Mouse (Mus musculus): ENCODE measurements around the gene Zdhhc1. TPM values are rescaled to one million over a fixed set of nuclear protein-coding genes. Genes with fewer than 3 reads are reported as not detected.

Zdhhc1 gene
- polyA plus RNA-seq, 1 experiment from 2014 or later: 36.8 TPM

- H3K27ac ChIP-seq (replicated peaks): no peak overlapping the region
- 92% methylated on average over 8 of the region's 8 CpGs for WGBS
- peaks cover 41% of the 10 kb centered on the region for H3K4me1 ChIP-seq
- no peak overlapping the region for H3K4me2 ChIP-seq
- ATAC-seq (ENCODE audit: low FRiP score): no peak
- no peak overlapping the region for H3K4me3 ChIP-seq (replicated peaks)
- no peaks in the 10 kb centered on the region for H3K9me3 ChIP-seq (replicated peaks)
- H3K27me3 ChIP-seq (replicated peaks): peaks cover 5% of the 10 kb centered on the region; the same call in 1 of the 2 replicates
- peaks cover 2% of the 10 kb centered on the region; the same call in 1 of the 2 replicates for H3K36me3 ChIP-seq
- no peak overlapping the region for H3K9ac ChIP-seq (replicated peaks)
Observed at GRCm38 (mm10) chr8:105475742-105476141, 21.0 kb downstream of the Zdhhc1 start.

- ATAC-seq (ENCODE audit: low FRiP score): no peak
- Histone ChIP-seq H3K9ac (replicated peaks) (no peak overlapping the region), H3K4me2 (no peak overlapping the region), H3K36me3 (peaks cover 2% of the 10 kb centered on the region; the same call in 1 of the 2 replicates), H3K9me3 (replicated peaks) (no peaks in the 10 kb centered on the region), H3K4me1 (peaks cover 46% of the 10 kb centered on the region), H3K27me3 (replicated peaks) (peaks cover 5% of the 10 kb centered on the region; the same call in 1 of the 2 replicates), H3K4me3 (replicated peaks) (no peak overlapping the region), H3K27ac (replicated peaks) (no peak overlapping the region)
- 34% methylated on average over 4 of the region's 4 CpGs for WGBS
Observed at GRCm38 (mm10) chr8:105475254-105475653, 21.4 kb downstream of the Zdhhc1 start.

GRCm38 (mm10) chr8:105474680-105475079 is 22.0 kb downstream of the Zdhhc1 start:
- 0 out of 2 replicates have a peak overlapping the region, but pooled peaks have one; percentile 24 for H3K27ac ChIP-seq (replicated peaks)

GRCm38 (mm10) chr8:105473816-105474606 is 22.7 kb downstream of the Zdhhc1 start:
- Histone ChIP-seq H3K9ac (replicated peaks) (no peak overlapping the region), H3K4me3 (replicated peaks) (no peak overlapping the region), H3K4me1 (peaks cover 58% of the 10 kb centered on the region), H3K4me2 (no peak overlapping the region), H3K27me3 (replicated peaks) (peaks cover 5% of the 10 kb centered on the region; the same call in 1 of the 2 replicates), H3K27ac (replicated peaks) (peak overlapping the region; percentile 24; the same call in 1 of the 2 replicates), H3K36me3 (no peaks in the 10 kb centered on the region; the same call in 1 of the 2 replicates), H3K9me3 (replicated peaks) (no peaks in the 10 kb centered on the region)
- 24% methylated on average over 17 of the region's 17 CpGs for WGBS
- no peak for ATAC-seq (ENCODE audit: low FRiP score)

More at GRCm38 (mm10) chr8:105474680-105475079, 22.0 kb downstream of the Zdhhc1 start:
- no peak overlapping the region for H3K4me3 ChIP-seq (replicated peaks)
- no peak overlapping the region for H3K9ac ChIP-seq (replicated peaks)
- H3K36me3 ChIP-seq: no peaks in the 10 kb centered on the region; the same call in 1 of the 2 replicates
- H3K4me1 ChIP-seq: peaks cover 52% of the 10 kb centered on the region
- H3K9me3 ChIP-seq (replicated peaks): no peaks in the 10 kb centered on the region
- no peak overlapping the region for H3K4me2 ChIP-seq
- 49% methylated on average over 5 of the region's 5 CpGs for WGBS
- ATAC-seq (ENCODE audit: low FRiP score): no peak
- H3K27me3 ChIP-seq (replicated peaks): peaks cover 5% of the 10 kb centered on the region; the same call in 1 of the 2 replicates

GRCm38 (mm10) chr8:105472983-105473382 is 23.7 kb downstream of the Zdhhc1 start:
- Histone ChIP-seq H3K9ac (replicated peaks) (no peak overlapping the region), H3K4me2 (no peak overlapping the region), H3K4me3 (replicated peaks) (no peak overlapping the region), H3K27me3 (replicated peaks) (peaks cover 5% of the 10 kb centered on the region; the same call in 1 of the 2 replicates), H3K36me3 (no peaks in the 10 kb centered on the region), H3K9me3 (replicated peaks) (no peaks in the 10 kb centered on the region), H3K4me1 (peaks cover 61% of the 10 kb centered on the region), H3K27ac (replicated peaks) (no peak overlapping the region)
- 57% methylated on average over 9 of the region's 9 CpGs for WGBS
- no peak for ATAC-seq (ENCODE audit: low FRiP score)

GRCm38 (mm10) chr8:105472414-105472932 is 24.2 kb downstream of the Zdhhc1 start:
- no peak for ATAC-seq (ENCODE audit: low FRiP score)
- no peak overlapping the region for H3K4me2 ChIP-seq
- H3K27me3 ChIP-seq (replicated peaks): peaks cover 5% of the 10 kb centered on the region; the same call in 1 of the 2 replicates
- H3K4me3 ChIP-seq (replicated peaks): no peak overlapping the region
- no peak overlapping the region for H3K9ac ChIP-seq (replicated peaks)
- 0 out of 2 replicates have a peak, but pooled peaks cover 3% of the 10 kb centered on the region for H3K36me3 ChIP-seq
- no peaks in the 10 kb centered on the region for H3K9me3 ChIP-seq (replicated peaks)
- WGBS: 26% methylated on average over 23 of the region's 23 CpGs
- peaks cover 64% of the 10 kb centered on the region for H3K4me1 ChIP-seq
- no peak overlapping the region for H3K27ac ChIP-seq (replicated peaks)

- Histone ChIP-seq H3K36me3 (peaks cover 4% of the 10 kb centered on the region; the same call in 1 of the 2 replicates), H3K4me3 (replicated peaks) (peak within 1 kb of the TSS; percentile 45), H3K27ac (replicated peaks) (peak within 1 kb of the TSS; percentile 78), H3K9me3 (replicated peaks) (no peaks in the 10 kb centered on the region), H3K9ac (replicated peaks) (peak within 1 kb of the TSS; percentile 55), H3K27me3 (replicated peaks) (peaks cover 5% of the 10 kb centered on the region; the same call in 1 of the 2 replicates), H3K4me2 (peak within 1 kb of the TSS; percentile 68), H3K4me1 (peaks cover 71% of the 10 kb centered on the region)
- peak; percentile 89 for ATAC-seq (ENCODE audit: low FRiP score)
- WGBS: 7% methylated on average over 25 of the region's 25 CpGs
Observed at GRCm38 (mm10) chr8:105471314-105472015, 25.2 kb downstream of the Zdhhc1 start, which contains the start of gene Tppp3. Gene Tppp3, minus strand, starts transcription at chr8:105471526.

- Histone ChIP-seq H3K4me3 (replicated peaks) (peak overlapping the region; percentile 45), H3K9ac (replicated peaks) (peak overlapping the region; percentile 55), H3K9me3 (replicated peaks) (no peaks in the 10 kb centered on the region), H3K4me2 (peak overlapping the region; percentile 68), H3K36me3 (peaks cover 8% of the 10 kb centered on the region; the same call in 1 of the 2 replicates), H3K4me1 (peaks cover 76% of the 10 kb centered on the region), H3K27me3 (replicated peaks) (peaks cover 5% of the 10 kb centered on the region; the same call in 1 of the 2 replicates), H3K27ac (replicated peaks) (peak overlapping the region; percentile 78)
- ATAC-seq (ENCODE audit: low FRiP score): peak; percentile 76
- WGBS: 14% methylated on average over 11 of the region's 11 CpGs
Observed at GRCm38 (mm10) chr8:105470681-105471313, 25.9 kb downstream of the Zdhhc1 start.

GRCm38 (mm10) chr8:105470262-105470661 is 26.4 kb downstream of the Zdhhc1 start:
- Histone ChIP-seq H3K4me3 (replicated peaks) (peak overlapping the region; percentile 45), H3K36me3 (peaks cover 8% of the 10 kb centered on the region; the same call in 1 of the 2 replicates), H3K9ac (replicated peaks) (peak overlapping the region; percentile 55), H3K27me3 (replicated peaks) (peaks cover 5% of the 10 kb centered on the region; the same call in 1 of the 2 replicates), H3K4me2 (peak overlapping the region; percentile 68), H3K27ac (replicated peaks) (peak overlapping the region; percentile 78), H3K9me3 (replicated peaks) (no peaks in the 10 kb centered on the region), H3K4me1 (peaks cover 72% of the 10 kb centered on the region)
- 49% methylated on average over 5 of the region's 5 CpGs for WGBS
- no peak for ATAC-seq (ENCODE audit: low FRiP score)

- H3K27ac ChIP-seq (replicated peaks): peak overlapping the region; percentile 78
- no peak for ATAC-seq (ENCODE audit: low FRiP score)
- peak overlapping the region; percentile 68 for H3K4me2 ChIP-seq
- H3K36me3 ChIP-seq: peaks cover 8% of the 10 kb centered on the region; the same call in 1 of the 2 replicates
- 67% methylated on average over 5 of the region's 5 CpGs for WGBS
- H3K27me3 ChIP-seq (replicated peaks): peaks cover 5% of the 10 kb centered on the region; the same call in 1 of the 2 replicates
- H3K9me3 ChIP-seq (replicated peaks): no peaks in the 10 kb centered on the region
- H3K4me1 ChIP-seq: peaks cover 67% of the 10 kb centered on the region
- no peak overlapping the region; the same call in 1 of the 2 replicates for H3K9ac ChIP-seq (replicated peaks)
- peak overlapping the region; percentile 45 for H3K4me3 ChIP-seq (replicated peaks)
Observed at GRCm38 (mm10) chr8:105469816-105470215, 26.9 kb downstream of the Zdhhc1 start.

All from neural tube, embryonic 15.5 days (tissue).